Mouse (Mus musculus): ENCODE measurements at regions not wholly inside any gene's neighbourhood (a gene's known extent, or its start where the extent isn't known, plus 50 kb on each side); places are given as distances from the start of the nearest gene placed in this dataset.
"Not testable (repeated sequence)": the region's sequence is repeated elsewhere in the genome, so short reads cannot be mapped to it uniquely, and the experiment has no call there.

DNA sequence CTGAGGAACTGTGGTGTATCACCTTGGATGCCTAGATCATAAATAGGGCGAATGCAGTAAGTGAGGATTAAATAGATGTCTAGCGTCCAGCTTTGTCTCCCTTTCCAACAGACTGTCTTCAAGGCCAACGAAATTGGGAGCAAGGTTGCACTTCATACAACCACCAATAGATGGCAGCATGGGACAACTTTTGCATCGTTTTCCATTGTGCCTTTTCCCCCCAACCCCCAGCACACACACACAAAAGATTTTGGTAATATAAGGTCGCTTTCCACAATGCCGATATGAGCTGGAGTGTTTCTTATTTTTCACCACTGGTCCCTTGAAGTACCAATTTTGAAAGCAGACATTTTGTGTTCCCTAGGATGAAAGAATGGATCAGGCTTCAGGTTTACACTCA, 304.7 kb downstream of the BC048507 start:
- peak; percentile 1 for DNase-seq (ENCODE audit: low read depth, low spot score)

- not testable (repeated sequence) for DNase-seq (ENCODE audit: low read depth, low spot score)
Observed at GRCm38 (mm10) chr13:68173456-68173855, 310.3 kb downstream of the BC048507 start.

Data from retina, adult 2 months (tissue).